Mouse (Mus musculus) limb, embryonic 11.5 days (tissue): ENCODE data around the gene Osbp2. TPM values are rescaled to one million over a fixed set of nuclear protein-coding genes. Genes with fewer than 3 reads are reported as not detected.

ENCODE experiments used
- ATAC-seq: fragments of 200-750 bp; cut with Nextera tagmentation; 2 replicates; pipeline ENCODE4 v1.8.0; 2017; ENCODE audit warnings: low read depth; ENCODE audit not compliant: insufficient number of reproducible peaks, low FRiP score, low TSS enrichment
- DNase-seq: peaks from one replicate; pipeline ENCODE4 v3.0.0-alpha.2; 2015; ENCODE audit warnings: low spot score
- H3K27ac ChIP-seq: fragments of 300-500 bp; sonication (generic); replicated peaks from 2 replicates; pipeline ENCODE4 v1.5.1; 2014; ENCODE audit warnings: low read depth, mild to moderate bottlenecking, low read length
- H3K27me3 ChIP-seq: fragments of 300-500 bp; sonication (generic); 2 replicates; pipeline ENCODE4 v1.6.1; 2014; ENCODE audit warnings: mild to moderate bottlenecking, low read length, mixed read lengths; ENCODE audit not compliant: control insufficient read depth, insufficient read depth
- H3K36me3 ChIP-seq: fragments of 300-500 bp; sonication (generic); 2 replicates; pipeline ENCODE4 v1.6.1; 2014; ENCODE audit warnings: mild to moderate bottlenecking, low read length, moderate library complexity, mixed read lengths; ENCODE audit not compliant: control insufficient read depth, insufficient read depth
- H3K4me1 ChIP-seq: fragments of 300-500 bp; sonication (generic); 2 replicates; pipeline ENCODE4 v1.6.1; 2014; ENCODE audit warnings: low read length, mixed read lengths; ENCODE audit not compliant: control insufficient read depth, insufficient read depth
- H3K4me2 ChIP-seq: fragments of 300-500 bp; sonication (generic); 2 replicates; pipeline ENCODE4 v1.6.1; 2014; ENCODE audit warnings: low read depth, mild to moderate bottlenecking, moderate library complexity; ENCODE audit not compliant: severe bottlenecking
- H3K4me3 ChIP-seq: fragments of 300-500 bp; sonication (generic); 2 replicates; pipeline ENCODE4 v1.5.1; 2014; ENCODE audit warnings: low read depth, low read length
- H3K9ac ChIP-seq: fragments of 300-500 bp; sonication (generic); 2 replicates; pipeline ENCODE4 v1.6.1; 2014; ENCODE audit warnings: mild to moderate bottlenecking, low read length
- H3K9me3 ChIP-seq: fragments of 300-500 bp; sonication (generic); 2 replicates; pipeline ENCODE4 v1.6.1; 2016; ENCODE audit warnings: low read length; ENCODE audit not compliant: control insufficient read depth
- WGBS: fragments of 180-500 bp; shearing (Covaris S2); extraction: QIAGEN DNeasy Blood & Tissue Kit; methylation state at CpG from one replicate; pipeline ENCODE4 v1.1.7; 2014; 5-methylcytosine and 5-hydroxymethylcytosine counted together
- polyA plus RNA-seq: library from polyadenylated mRNA; unstranded; fragments of >200 nt; fragmentation: Nextera tagmentation; extraction: Ambion mirVana; gene quantifications from 2 replicates; pipeline ENCODE4 v1.2.1, GENCODE M21; 2014

Osbp2 gene
- polyA plus RNA-seq, 1 experiment from 2014 or later, result 0.69 TPM

- DNase-seq (no peak), ATAC-seq (no peak)
- Histone ChIP-seq H3K9ac (no peak overlapping the region), H3K27ac (no peak overlapping the region), H3K9me3 (no peaks in the 10 kb centered on the region), H3K4me1 (no peaks in the 10 kb centered on the region), H3K4me3 (no peak overlapping the region), H3K4me2 (no peak overlapping the region), H3K27me3 (no peaks in the 10 kb centered on the region), H3K36me3 (peaks cover 31% of the 10 kb centered on the region)
- 91% methylated on average over 2 of the region's 2 CpGs for WGBS
Measured at GRCm38 (mm10) chr11:3686885-3687284, 176.8 kb downstream of the Osbp2 start.

- no peaks in the 10 kb centered on the region for H3K27me3 ChIP-seq
- no peaks in the 10 kb centered on the region for H3K4me1 ChIP-seq
- peaks cover 31% of the 10 kb centered on the region for H3K36me3 ChIP-seq
- H3K4me2 ChIP-seq, result no peak overlapping the region
- H3K9me3 ChIP-seq, result no peaks in the 10 kb centered on the region
- no peak overlapping the region for H3K9ac ChIP-seq
- ATAC-seq (no peak), DNase-seq (no peak)
- H3K4me3 ChIP-seq, result no peak overlapping the region
- no peak overlapping the region for H3K27ac ChIP-seq
- 95% methylated on average over 2 of the region's 2 CpGs for WGBS
Measured at GRCm38 (mm10) chr11:3686318-3686717, 177.4 kb downstream of the Osbp2 start.

- H3K9ac ChIP-seq, result no peak overlapping the region
- H3K9me3 ChIP-seq, result no peaks in the 10 kb centered on the region
- H3K4me1 ChIP-seq, result no peaks in the 10 kb centered on the region
- no peak overlapping the region for H3K4me3 ChIP-seq
- ATAC-seq, result no peak
- peaks cover 34% of the 10 kb centered on the region for H3K36me3 ChIP-seq
- H3K27ac ChIP-seq, result no peak overlapping the region
- no peak overlapping the region for H3K4me2 ChIP-seq
- 92% methylated on average over 8 of the region's 8 CpGs for WGBS
- H3K27me3 ChIP-seq, result no peaks in the 10 kb centered on the region
- DNase-seq, result no peak
Measured at GRCm38 (mm10) chr11:3685431-3685830, 178.3 kb downstream of the Osbp2 start.

GRCm38 (mm10) chr11:3684723-3685430 lies 178.8 kb downstream of the Osbp2 start:
- no peaks in the 10 kb centered on the region for H3K27me3 ChIP-seq
- 91% methylated on average over 5 of the region's 5 CpGs for WGBS
- no peak overlapping the region for H3K9ac ChIP-seq
- no peak for ATAC-seq
- H3K4me3 ChIP-seq, result no peak overlapping the region
- H3K27ac ChIP-seq, result no peak overlapping the region
- H3K36me3 ChIP-seq, result peaks cover 36% of the 10 kb centered on the region
- no peak for DNase-seq
- no peaks in the 10 kb centered on the region for H3K9me3 ChIP-seq
- H3K4me2 ChIP-seq, result no peak overlapping the region
- H3K4me1 ChIP-seq, result no peaks in the 10 kb centered on the region

GRCm38 (mm10) chr11:3684232-3684631 lies 179.5 kb downstream of the Osbp2 start:
- no peaks in the 10 kb centered on the region for H3K9me3 ChIP-seq
- H3K9ac ChIP-seq, result no peak overlapping the region
- no peak overlapping the region for H3K4me2 ChIP-seq
- no peak for ATAC-seq
- H3K27ac ChIP-seq, result no peak overlapping the region
- 100% methylated on average over 1 of the region's 1 CpGs for WGBS
- H3K4me1 ChIP-seq, result no peaks in the 10 kb centered on the region
- no peaks in the 10 kb centered on the region for H3K27me3 ChIP-seq
- H3K4me3 ChIP-seq, result no peak overlapping the region
- DNase-seq, result no peak
- H3K36me3 ChIP-seq, result peaks cover 35% of the 10 kb centered on the region

- no peaks in the 10 kb centered on the region for H3K4me1 ChIP-seq
- H3K27me3 ChIP-seq, result no peaks in the 10 kb centered on the region
- H3K27ac ChIP-seq, result no peak overlapping the region
- no peaks in the 10 kb centered on the region for H3K9me3 ChIP-seq
- no peak overlapping the region for H3K4me3 ChIP-seq
- peaks cover 32% of the 10 kb centered on the region for H3K36me3 ChIP-seq
- no peak for DNase-seq
- no peak for ATAC-seq
- H3K9ac ChIP-seq, result no peak overlapping the region
- WGBS, result 97% methylated on average over 11 of the region's 11 CpGs
- H3K4me2 ChIP-seq, result no peak overlapping the region
Measured at GRCm38 (mm10) chr11:3683696-3684095, 180.0 kb downstream of the Osbp2 start.

- ATAC-seq, result no peak
- Histone ChIP-seq H3K4me1 (no peaks in the 10 kb centered on the region), H3K9me3 (no peaks in the 10 kb centered on the region), H3K27ac (no peak overlapping the region), H3K9ac (no peak overlapping the region), H3K36me3 (peaks cover 31% of the 10 kb centered on the region), H3K4me3 (no peak overlapping the region), H3K27me3 (no peaks in the 10 kb centered on the region), H3K4me2 (no peak overlapping the region)
- 97% methylated on average over 3 of the region's 3 CpGs for WGBS
- DNase-seq, result no peak
Measured at GRCm38 (mm10) chr11:3679771-3680170, 183.9 kb downstream of the Osbp2 start.

GRCm38 (mm10) chr11:3677204-3677603 lies 186.5 kb downstream of the Osbp2 start:
- Histone ChIP-seq H3K9me3 (no peaks in the 10 kb centered on the region), H3K9ac (no peak overlapping the region), H3K27ac (no peak overlapping the region), H3K4me1 (no peaks in the 10 kb centered on the region), H3K27me3 (no peaks in the 10 kb centered on the region), H3K4me2 (no peak overlapping the region), H3K36me3 (peaks cover 35% of the 10 kb centered on the region; the same call in 1 of the 2 replicates), H3K4me3 (no peak overlapping the region)
- ATAC-seq, result no peak
- WGBS, result 87% methylated on average over 6 of the region's 6 CpGs
- no peak for DNase-seq

GRCm38 (mm10) chr11:3676423-3676822 lies 187.3 kb downstream of the Osbp2 start:
- Histone ChIP-seq H3K27me3 (no peaks in the 10 kb centered on the region), H3K36me3 (peaks cover 39% of the 10 kb centered on the region; the same call in 1 of the 2 replicates), H3K4me1 (no peaks in the 10 kb centered on the region), H3K27ac (no peak overlapping the region), H3K9me3 (no peaks in the 10 kb centered on the region), H3K4me2 (no peak overlapping the region), H3K9ac (no peak overlapping the region), H3K4me3 (no peak overlapping the region)
- ATAC-seq (no peak), DNase-seq (no peak)
- WGBS, result 90% methylated on average over 5 of the region's 5 CpGs
